Mouse (Mus musculus) testis, postnatal 14 days (tissue): ENCODE measurements around the gene Treml1.

Experiments
- DNase-seq: peaks from one replicate; pipeline ENCODE4 v3.0.0; 2021; ENCODE audit warnings: low spot score

Gene Treml1

GRCm38 (mm10) chr17:48360462-48360861, 746 bp downstream of the Treml1 start:
- no peak for DNase-seq

- no peak for DNase-seq
These were observed 2.6 kb downstream of the Treml1 start for GRCm38 (mm10) chr17:48362346-48362745.

GRCm38 (mm10) chr17:48362966-48363365, 3.2 kb downstream of the Treml1 start:
- no peak for DNase-seq

GRCm38 (mm10) chr17:48363421-48363965, 3.8 kb downstream of the Treml1 start:
- DNase-seq: no peak

- DNase-seq: no peak
These were observed 5.9 kb downstream of the Treml1 start for GRCm38 (mm10) chr17:48365511-48366155.

GRCm38 (mm10) chr17:48366806-48367205, 7.1 kb downstream of the Treml1 start:
- DNase-seq: no peak

GRCm38 (mm10) chr17:48371621-48372020, 11.9 kb downstream of the Treml1 start:
- no peak for DNase-seq

GRCm38 (mm10) chr17:48372987-48373386, 13.3 kb downstream of the Treml1 start:
- DNase-seq: no peak

- no peak for DNase-seq
These were observed 16.4 kb downstream of the Treml1 start for GRCm38 (mm10) chr17:48376102-48376501.

- no peak for DNase-seq
These were observed 19.3 kb downstream of the Treml1 start for GRCm38 (mm10) chr17:48379050-48379449.

GRCm38 (mm10) chr17:48385786-48386461, 26.2 kb downstream of the Treml1 start:
- no peak for DNase-seq

GRCm38 (mm10) chr17:48388666-48389065, 28.9 kb downstream of the Treml1 start:
- no peak for DNase-seq

GRCm38 (mm10) chr17:48389442-48389841, 29.7 kb downstream of the Treml1 start:
- no peak for DNase-seq

GRCm38 (mm10) chr17:48391446-48391845, 31.7 kb downstream of the Treml1 start:
- no peak for DNase-seq

GRCm38 (mm10) chr17:48392616-48393015, 32.9 kb downstream of the Treml1 start:
- DNase-seq: no peak

GRCm38 (mm10) chr17:48401710-48402109, 42.0 kb downstream of the Treml1 start:
- DNase-seq: no peak

- DNase-seq: no peak
These were observed 43.0 kb downstream of the Treml1 start for GRCm38 (mm10) chr17:48402751-48403150.

- no peak for DNase-seq
These were observed 44.1 kb downstream of the Treml1 start for GRCm38 (mm10) chr17:48403848-48404247.

- no peak for DNase-seq
These were observed 45.0 kb downstream of the Treml1 start for GRCm38 (mm10) chr17:48404706-48405105.

- no peak for DNase-seq
These were observed 47.4 kb downstream of the Treml1 start for GRCm38 (mm10) chr17:48407154-48407553.

- no peak for DNase-seq
These were observed 48.3 kb downstream of the Treml1 start for GRCm38 (mm10) chr17:48407910-48408525.

- DNase-seq: peak; percentile 75
These were observed 49.0 kb downstream of the Treml1 start for GRCm38 (mm10) chr17:48408526-48409291.
